In genomic region chr8:87689192-87689591, GRCm38 (mm10) we compare ENCODE assay signal across 16 mouse cellular contexts.
A peak's percentile ranks its signal among the peaks of the same experiment; 100 is the strongest.
DNase-seq lines count a peak whose midpoint lies in the region; ATAC-seq and TF ChIP-seq lines count a peak whose summit lies in the region.
"Had no signal": no experiment of that assay in that cellular context is flagged by ENCODE, and none has a peak within 500 bp of the region (broad histone marks: within the 10 kb centered on the region; RNA-seq: fewer than 3 reads in every experiment).

No protein-coding gene starts in this region.

- H3K9ac ChIP-seq in hindbrain, embryonic 13.5 days = peak overlapping the region; percentile 70; the same call in 1 of the 2 replicates
- H3K9ac ChIP-seq in neural tube, embryonic 13.5 days = peak overlapping the region; percentile 56

- intact Hi-C loops in left cerebral cortex, postnatal 4 days (cut with DNase I) = no loop called here
- intact Hi-C loops in left cerebral cortex, adult 2 months (cut with DNase I) = no loop called here

- ATAC-seq in hindbrain, embryonic 13.5 days (ENCODE audit: low FRiP score) = no peak
- ATAC-seq in neural tube, embryonic 13.5 days (ENCODE audit: low read depth) = no peak
- ATAC-seq: Patski had no signal

- DNase-seq in left cerebral cortex, postnatal 4 days = peak; percentile 90
- no peak for DNase-seq in left cerebral cortex, adult 2 months (ENCODE audit: extremely low spot score in 1 of 2, low spot score in 2 of 2)
- DNase-seq in cerebellum, postnatal 14 days = peak; percentile 81 to 83
- no peak for DNase-seq in kidney, adult 11 months
- no peak for DNase-seq in embryo, embryonic 10 days (ENCODE audit: low spot score)
- no peak for DNase-seq in embryo, embryonic 11 days
- DNase-seq: adrenal gland, postnatal 14 days; heart, postnatal 14 days; thymus, adult 18-20 months had no signal

- H3K9me3 ChIP-seq in hindbrain, embryonic 13.5 days = no peaks in the 10 kb centered on the region
- no peaks in the 10 kb centered on the region for H3K9me3 ChIP-seq in neural tube, embryonic 13.5 days

- WGBS in hindbrain, embryonic 13.5 days = 39% methylated on average over 6 of the region's 6 CpGs
- WGBS in neural tube, embryonic 13.5 days = 50% methylated on average over 6 of the region's 6 CpGs

- TF ChIP-seq CTCF in left cerebral cortex, adult 2 months (IDR thresholded peaks at IDR 0.05) = no peak

- no peak overlapping the region for H3K4me3 ChIP-seq in left cerebral cortex, adult 2 months
- no peak overlapping the region for H3K4me3 ChIP-seq in hindbrain, embryonic 13.5 days
- no peak overlapping the region for H3K4me3 ChIP-seq in neural tube, embryonic 13.5 days
- H3K4me3 ChIP-seq: erythroblast, embryonic 14.5 days had no signal

- no peak overlapping the region for H3K4me2 ChIP-seq in hindbrain, embryonic 13.5 days
- no peak overlapping the region for H3K4me2 ChIP-seq in neural tube, embryonic 13.5 days
- H3K4me2 ChIP-seq: liver, embryonic 11.5 days had no signal

- no peak overlapping the region for H3K27ac ChIP-seq in left cerebral cortex, adult 2 months
- H3K27ac ChIP-seq in hindbrain, embryonic 13.5 days = peak overlapping the region; percentile 95
- peak overlapping the region; percentile 95 for H3K27ac ChIP-seq in neural tube, embryonic 13.5 days (replicated peaks)
- H3K27ac ChIP-seq: kidney, postnatal 0 days; macrophage had no signal

- H3K36me3 ChIP-seq in hindbrain, embryonic 13.5 days = 0 out of 2 replicates have a peak, but pooled peaks cover 7% of the 10 kb centered on the region
- no peaks in the 10 kb centered on the region for H3K36me3 ChIP-seq in neural tube, embryonic 13.5 days

- H3K4me1 ChIP-seq in hindbrain, embryonic 13.5 days (replicated peaks) = peaks cover 99% of the 10 kb centered on the region
- peaks cover 100% of the 10 kb centered on the region for H3K4me1 ChIP-seq in neural tube, embryonic 13.5 days (replicated peaks)

- H3K27me3 ChIP-seq in hindbrain, embryonic 13.5 days = no peaks in the 10 kb centered on the region
- H3K27me3 ChIP-seq in neural tube, embryonic 13.5 days = no peaks in the 10 kb centered on the region

Comparison
In these comparisons a context has a peak if more than half of its experiments do, and no peak if none do; other contexts are left out.
1. DNase-seq: peak in left cerebral cortex, postnatal 4 days (single experiment) and cerebellum, postnatal 14 days (2 of 2); none in left cerebral cortex, adult 2 months (0 of 2), kidney, adult 11 months (single experiment), embryo, embryonic 10 days (single experiment) and embryo, embryonic 11 days (single experiment).